Mouse (Mus musculus): ENCODE measurements at regions not wholly inside any gene's neighbourhood (a gene's known extent, or its start where the extent isn't known, plus 50 kb on each side); places are given as distances from the start of the nearest gene placed in this dataset.

- Histone ChIP-seq H3K27ac (ENCODE audit: low read depth, low read length) (no peak overlapping the region), H3K36me3 (ENCODE audit: insufficient read depth, low read length) (no peaks in the 10 kb centered on the region), H3K9me3 (ENCODE audit: low read length) (no peaks in the 10 kb centered on the region), H3K4me3 (ENCODE audit: low read depth, low read length) (no peak overlapping the region), H3K27me3 (ENCODE audit: insufficient read depth, low read length) (no peaks in the 10 kb centered on the region), H3K9ac (replicated peaks; ENCODE audit: low read length, poor library complexity, severe bottlenecking) (no peak overlapping the region), H3K4me1 (ENCODE audit: insufficient read depth, low read length) (no peaks in the 10 kb centered on the region), H3K4me2 (ENCODE audit: low read depth, low read length, poor library complexity, severe bottlenecking) (no peak overlapping the region)
- 74% methylated on average over 4 of the region's 4 CpGs for WGBS
- no peak for TF ChIP-seq CTCF (IDR thresholded peaks at IDR 0.05)
- ATAC-seq (ENCODE audit: low FRiP score) (no peak), DNase-seq (ENCODE audit: low spot score) (no peak)
These were observed 75.8 kb upstream of the Hapln1 start for GRCm38 (mm10) chr13:89463746-89464145.

All from midbrain, postnatal 0 days (tissue).